Mouse (Mus musculus) kidney, postnatal 0 days (tissue): ENCODE measurements at regions not wholly inside any gene's neighbourhood (a gene's known extent, or its start where the extent isn't known, plus 50 kb on each side); places are given as distances from the start of the nearest gene placed in this dataset.

Experiments used
- ATAC-seq: fragments of 200-750 bp; cut with Nextera tagmentation; replicated peaks from 2 replicates; pipeline ENCODE4 v1.8.0; 2017; ENCODE audit warnings: low read depth, moderate number of reproducible peaks, moderate TSS enrichment, moderate library complexity; ENCODE audit not compliant: low FRiP score
- DNase-seq: peaks from one replicate; pipeline ENCODE4 v3.0.0-alpha.2; 2016; ENCODE audit warnings: low spot score
- H3K27ac ChIP-seq: fragments of 300-500 bp; sonication (generic); 2 replicates; pipeline ENCODE4 v1.5.1; 2014; ENCODE audit warnings: mild to moderate bottlenecking
- H3K27me3 ChIP-seq: fragments of 300-500 bp; sonication (generic); 2 replicates; pipeline ENCODE4 v1.6.1; 2014; ENCODE audit warnings: low read length, mixed read lengths; ENCODE audit not compliant: insufficient read depth
- H3K36me3 ChIP-seq: fragments of 300-500 bp; sonication (generic); 2 replicates; pipeline ENCODE4 v1.6.1; 2014; ENCODE audit warnings: low read length, mixed read lengths; ENCODE audit not compliant: insufficient read depth
- H3K4me1 ChIP-seq: fragments of 300-500 bp; sonication (generic); replicated peaks from 2 replicates; pipeline ENCODE4 v1.6.1; 2014; ENCODE audit warnings: antibody characterized with exemption, low read length, mixed read lengths; ENCODE audit not compliant: insufficient read depth
- H3K4me2 ChIP-seq: fragments of 300-500 bp; sonication (generic); 2 replicates; pipeline ENCODE4 v1.6.1; 2014; ENCODE audit warnings: mild to moderate bottlenecking, low read length, moderate library complexity, mixed read lengths
- H3K4me3 ChIP-seq: fragments of 300-500 bp; sonication (generic); replicated peaks from 2 replicates; pipeline ENCODE4 v1.5.1; 2014; ENCODE audit warnings: low read depth, low read length
- H3K9ac ChIP-seq: fragments of 300-500 bp; sonication (generic); 2 replicates; pipeline ENCODE4 v1.6.1; 2014; ENCODE audit warnings: low read depth, low read length
- H3K9me3 ChIP-seq: fragments of 300-500 bp; sonication (generic); replicated peaks from 2 replicates; pipeline ENCODE4 v1.6.1; 2016; ENCODE audit warnings: low read length, inconsistent platforms, mixed read lengths
- CTCF ChIP-seq: IDR thresholded peaks from 2 replicates; pipeline ENCODE4 v1.5.1; 2016; ENCODE audit warnings: antibody characterized with exemption, low read depth, mild to moderate bottlenecking, moderate library complexity
- WGBS: fragments of 180-500 bp; shearing (Covaris S2); extraction: QIAGEN DNeasy Blood & Tissue Kit; methylation state at CpG from one replicate; pipeline ENCODE4 v1.1.7; 2014; 5-methylcytosine and 5-hydroxymethylcytosine counted together

DNA sequence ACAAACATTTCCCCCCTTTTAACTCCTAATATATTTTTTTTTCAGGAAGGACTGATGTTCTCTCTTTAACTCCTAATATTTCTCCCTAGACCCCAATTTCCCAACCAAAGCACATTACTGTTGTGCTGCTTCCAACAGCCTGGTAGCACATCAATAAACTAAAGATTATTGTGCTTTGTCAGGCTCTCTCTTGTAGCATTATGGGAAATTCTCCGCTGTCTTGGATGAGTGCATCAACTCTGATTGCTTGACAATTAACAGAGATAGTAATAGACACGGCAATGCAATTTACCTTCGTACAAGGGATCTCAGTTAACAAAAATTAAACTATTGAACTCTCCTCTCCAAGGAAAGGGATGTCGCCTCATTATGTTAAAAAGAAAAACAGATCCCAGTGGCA is 230.3 kb downstream of the Gm10295 start:
- Histone ChIP-seq H3K4me1 (0 out of 2 replicates have a peak, but pooled peaks cover 4% of the 10 kb centered on the region), H3K36me3 (no peaks in the 10 kb centered on the region), H3K9me3 (no peaks in the 10 kb centered on the region), H3K9ac (no peak overlapping the region), H3K4me3 (no peak overlapping the region), H3K27me3 (no peaks in the 10 kb centered on the region), H3K4me2 (no peak overlapping the region), H3K27ac (no peak overlapping the region)
- ATAC-seq (no peak), DNase-seq (no peak)
- no peak for TF ChIP-seq CTCF
- 47% methylated on average over 4 of the region's 4 CpGs for WGBS

DNA sequence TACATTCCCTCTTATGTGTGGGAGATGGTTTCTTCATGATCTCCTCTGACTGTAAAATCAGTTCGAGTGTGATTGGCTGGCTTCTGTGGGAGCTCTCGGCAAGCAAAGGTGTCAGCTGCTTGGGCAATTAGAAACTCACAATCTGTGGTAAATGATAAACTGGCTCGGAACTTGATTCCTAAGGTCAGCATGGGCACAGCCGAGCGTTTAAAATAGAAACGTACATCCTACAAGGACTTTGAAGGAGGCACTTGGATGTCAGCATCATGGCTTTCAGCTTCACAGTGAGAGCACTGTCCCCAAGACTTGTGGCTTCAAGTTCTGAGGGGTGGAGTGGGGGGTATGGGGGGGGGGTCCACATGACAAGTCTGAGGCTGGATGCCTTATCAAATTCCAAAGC is 231.3 kb downstream of the Gm10295 start:
- no peak for TF ChIP-seq CTCF
- no peak overlapping the region for H3K27ac ChIP-seq
- no peaks in the 10 kb centered on the region for H3K9me3 ChIP-seq
- H3K4me3 ChIP-seq = no peak overlapping the region
- H3K4me2 ChIP-seq = no peak overlapping the region
- peak; percentile 53 for DNase-seq
- no peak for ATAC-seq
- 0 out of 2 replicates have a peak, but pooled peaks cover 4% of the 10 kb centered on the region for H3K4me1 ChIP-seq
- no peaks in the 10 kb centered on the region for H3K36me3 ChIP-seq
- no peaks in the 10 kb centered on the region for H3K27me3 ChIP-seq
- no peak overlapping the region for H3K9ac ChIP-seq
- WGBS = 31% methylated on average over 6 of the region's 6 CpGs

DNA sequence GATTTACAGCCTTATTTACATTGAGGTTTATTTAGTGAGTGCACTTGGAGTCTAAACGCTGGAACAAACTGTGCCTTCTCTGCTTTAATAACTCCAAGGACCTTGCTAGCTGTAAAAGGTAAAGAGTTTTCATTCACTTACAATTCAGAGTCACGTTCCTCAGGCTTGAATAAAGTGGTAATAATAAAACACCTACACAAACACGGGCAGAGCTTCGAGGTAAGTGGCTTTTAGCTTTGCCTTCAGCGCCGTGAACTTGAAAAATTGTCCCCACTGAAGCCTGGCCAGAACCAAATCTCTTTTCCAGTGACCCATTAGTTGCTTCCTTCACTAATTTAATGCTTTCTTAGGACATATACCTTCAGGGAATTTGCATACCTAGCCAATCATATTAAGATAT is 244.2 kb downstream of the Gm10295 start:
- H3K4me2 ChIP-seq = no peak overlapping the region
- no peaks in the 10 kb centered on the region for H3K27me3 ChIP-seq
- no peak overlapping the region for H3K9ac ChIP-seq
- H3K4me1 ChIP-seq = no peaks in the 10 kb centered on the region
- ATAC-seq (no peak), DNase-seq (no peak)
- no peak overlapping the region for H3K4me3 ChIP-seq
- WGBS = 67% methylated on average over 6 of the region's 6 CpGs
- no peak overlapping the region for H3K27ac ChIP-seq
- H3K36me3 ChIP-seq = no peaks in the 10 kb centered on the region
- TF ChIP-seq CTCF = no peak
- no peaks in the 10 kb centered on the region for H3K9me3 ChIP-seq

DNA sequence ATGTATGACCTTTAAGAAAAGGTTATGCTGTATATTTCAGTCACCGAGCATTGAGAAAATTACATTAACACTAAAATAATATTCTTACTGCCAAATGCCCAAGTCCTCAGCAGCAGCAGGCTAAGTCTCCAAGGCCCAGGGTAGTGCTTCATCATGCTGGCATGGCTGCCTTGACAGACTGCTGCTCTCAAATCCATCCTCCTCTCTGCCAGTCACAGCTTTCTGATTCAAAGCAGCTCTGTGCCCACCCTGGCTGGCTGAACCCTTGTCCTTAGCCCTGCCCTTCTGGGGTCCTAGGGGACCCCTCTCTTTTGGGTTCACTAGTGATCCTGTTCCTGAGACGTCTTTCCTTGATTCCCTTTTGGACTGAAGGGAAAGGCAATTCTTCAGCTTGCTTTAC is 251.0 kb downstream of the Gm10295 start:
- Histone ChIP-seq H3K27me3 (no peaks in the 10 kb centered on the region), H3K36me3 (no peaks in the 10 kb centered on the region), H3K4me2 (no peak overlapping the region), H3K9me3 (no peaks in the 10 kb centered on the region), H3K9ac (no peak overlapping the region), H3K27ac (no peak overlapping the region), H3K4me1 (no peaks in the 10 kb centered on the region), H3K4me3 (no peak overlapping the region)
- no peak for TF ChIP-seq CTCF
- ATAC-seq (no peak), DNase-seq (no peak)
- 67% methylated on average over 2 of the region's 2 CpGs for WGBS

DNA sequence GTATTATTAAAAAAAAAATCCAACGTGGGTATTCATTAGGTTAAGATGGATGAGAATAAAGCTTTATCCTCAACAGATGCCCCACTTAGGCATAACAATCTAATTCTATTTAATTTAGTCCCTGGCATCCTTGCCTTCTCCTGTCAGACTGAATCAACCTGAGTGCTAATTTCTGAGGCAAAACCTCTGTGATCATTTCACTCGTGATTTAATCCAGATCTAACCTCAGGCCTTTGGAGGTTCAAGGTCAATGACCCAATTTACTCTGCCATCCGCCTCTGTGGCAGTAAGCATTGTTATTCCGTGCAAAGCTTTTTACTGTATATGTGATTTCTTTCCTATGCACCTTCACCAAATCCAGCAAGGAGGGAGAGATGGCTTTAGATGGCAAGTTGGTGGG is 253.0 kb downstream of the Gm10295 start:
- no peaks in the 10 kb centered on the region for H3K27me3 ChIP-seq
- WGBS = 58% methylated on average over 4 of the region's 4 CpGs
- no peak overlapping the region for H3K4me3 ChIP-seq
- H3K27ac ChIP-seq = no peak overlapping the region
- no peak for TF ChIP-seq CTCF
- ATAC-seq (no peak), DNase-seq (no peak)
- no peaks in the 10 kb centered on the region for H3K4me1 ChIP-seq
- no peak overlapping the region for H3K4me2 ChIP-seq
- H3K36me3 ChIP-seq = no peaks in the 10 kb centered on the region
- H3K9ac ChIP-seq = no peak overlapping the region
- H3K9me3 ChIP-seq = no peaks in the 10 kb centered on the region

DNA sequence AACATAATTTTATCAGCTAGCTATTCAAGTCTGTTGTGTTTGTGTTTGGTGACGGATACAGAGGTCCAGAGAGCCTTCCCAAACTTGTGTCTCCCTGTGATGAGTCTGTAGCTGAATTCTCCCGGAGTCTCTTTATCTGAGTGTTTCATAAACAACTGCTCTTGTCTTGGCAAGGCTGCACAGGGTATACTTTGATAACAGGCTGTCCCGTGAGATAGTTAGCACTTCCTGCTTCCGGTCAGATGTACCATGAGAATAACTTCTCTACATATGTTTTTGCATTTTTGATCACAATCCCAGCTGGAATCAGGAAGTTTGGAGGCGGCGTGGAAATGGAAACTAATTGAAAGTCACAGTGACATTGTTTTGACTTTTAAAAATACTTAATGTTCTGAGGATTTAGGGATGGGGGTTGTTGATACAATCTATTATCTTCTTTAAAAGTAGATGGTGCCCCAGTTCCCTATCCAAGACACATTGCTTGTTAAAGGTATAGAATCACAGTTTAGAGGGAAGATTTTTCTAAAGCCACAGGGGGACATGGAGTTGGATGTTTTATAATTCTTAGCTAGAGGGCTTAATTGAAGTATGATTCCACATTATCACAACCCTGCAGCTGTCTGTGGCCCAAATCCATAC is 257.9 kb downstream of the Gm10295 start:
- ATAC-seq (no peak), DNase-seq (peak; percentile 57)
- no peak overlapping the region for H3K27ac ChIP-seq

DNA sequence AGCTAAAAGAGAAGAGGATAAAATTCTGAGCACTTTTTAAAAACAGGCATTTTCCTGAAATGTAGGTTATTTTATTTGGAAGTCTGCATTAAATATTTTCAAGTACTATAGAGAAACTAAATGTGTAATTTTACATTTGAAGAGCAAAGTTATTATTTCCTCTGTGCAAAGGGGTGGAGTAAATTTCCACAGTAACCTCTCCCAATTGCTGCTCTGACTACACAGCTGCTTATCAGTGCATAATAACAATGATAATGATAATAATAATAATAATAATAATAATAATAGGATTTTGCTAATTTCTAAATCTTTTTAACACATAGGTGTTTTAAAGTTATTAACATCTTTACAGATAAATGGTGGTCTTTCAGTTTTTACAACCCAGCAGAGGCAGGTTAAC is 258.5 kb downstream of the Gm10295 start:
- Histone ChIP-seq H3K9ac (no peak overlapping the region), H3K36me3 (no peaks in the 10 kb centered on the region), H3K9me3 (no peaks in the 10 kb centered on the region), H3K4me2 (no peak overlapping the region), H3K4me3 (no peak overlapping the region), H3K27me3 (no peaks in the 10 kb centered on the region), H3K27ac (no peak overlapping the region), H3K4me1 (no peaks in the 10 kb centered on the region)
- TF ChIP-seq CTCF = no peak
- no peak for DNase-seq
- no peak for ATAC-seq

More for the DNA sequence above, 257.9 kb downstream of the Gm10295 start:
- H3K4me2 ChIP-seq = no peak overlapping the region
- no peak for TF ChIP-seq CTCF
- WGBS = 49% methylated on average over 6 of the region's 6 CpGs
- H3K9me3 ChIP-seq = no peaks in the 10 kb centered on the region
- H3K4me3 ChIP-seq = no peak overlapping the region
- H3K4me1 ChIP-seq = no peaks in the 10 kb centered on the region
- no peaks in the 10 kb centered on the region for H3K27me3 ChIP-seq
- no peaks in the 10 kb centered on the region for H3K36me3 ChIP-seq
- H3K9ac ChIP-seq = no peak overlapping the region
